Mouse (Mus musculus): ENCODE results near the gene Map3k4.
A peak's percentile ranks its signal among the peaks of the same experiment; 100 is the strongest.

Gene Map3k4

GRCm38 (mm10) chr17:12271805-12272204 lies 46.8 kb downstream of the Map3k4 start:
- no peak for DNase-seq (ENCODE audit: low read depth, low spot score)

GRCm38 (mm10) chr17:12268538-12268937 lies 50.1 kb downstream of the Map3k4 start:
- DNase-seq (ENCODE audit: low read depth, low spot score), result peak; percentile 42

GRCm38 (mm10) chr17:12268091-12268490 lies 50.5 kb downstream of the Map3k4 start:
- DNase-seq (ENCODE audit: low read depth, low spot score), result peak; percentile 34

- peak; percentile 86 for DNase-seq (ENCODE audit: low read depth, low spot score)
These were observed 52.3 kb downstream of the Map3k4 start for GRCm38 (mm10) chr17:12265969-12266925.

GRCm38 (mm10) chr17:12264293-12264692 lies 54.3 kb downstream of the Map3k4 start:
- DNase-seq (ENCODE audit: low read depth, low spot score), result no peak

GRCm38 (mm10) chr17:12263787-12264186 lies 54.8 kb downstream of the Map3k4 start:
- no peak for DNase-seq (ENCODE audit: low read depth, low spot score)

GRCm38 (mm10) chr17:12262851-12263250 lies 55.7 kb downstream of the Map3k4 start:
- DNase-seq (ENCODE audit: low read depth, low spot score), result no peak

GRCm38 (mm10) chr17:12261887-12262286 lies 56.7 kb downstream of the Map3k4 start:
- DNase-seq (ENCODE audit: low read depth, low spot score), result peak; percentile 37

GRCm38 (mm10) chr17:12261376-12261775 lies 57.2 kb downstream of the Map3k4 start:
- DNase-seq (ENCODE audit: low read depth, low spot score), result peak; percentile 70

- no peak for DNase-seq (ENCODE audit: low read depth, low spot score)
These were observed 58.6 kb downstream of the Map3k4 start for GRCm38 (mm10) chr17:12259957-12260356.

- DNase-seq (ENCODE audit: low read depth, low spot score), result no peak
These were observed 60.1 kb downstream of the Map3k4 start for GRCm38 (mm10) chr17:12258517-12258916.

- DNase-seq (ENCODE audit: low read depth, low spot score), result no peak
These were observed 62.5 kb downstream of the Map3k4 start for GRCm38 (mm10) chr17:12256142-12256541.

GRCm38 (mm10) chr17:12250581-12250980 lies 68.0 kb downstream of the Map3k4 start:
- no peak for DNase-seq (ENCODE audit: low read depth, low spot score)

GRCm38 (mm10) chr17:12249783-12250504 lies 68.7 kb downstream of the Map3k4 start:
- peak; percentile 44 for DNase-seq (ENCODE audit: low read depth, low spot score)

- no peak for DNase-seq (ENCODE audit: low read depth, low spot score)
These were observed 77.9 kb downstream of the Map3k4 start for GRCm38 (mm10) chr17:12240701-12241100.

GRCm38 (mm10) chr17:12232724-12233123 lies 85.9 kb downstream of the Map3k4 start:
- DNase-seq (ENCODE audit: low read depth, low spot score), result no peak

GRCm38 (mm10) chr17:12231087-12231486 lies 87.5 kb downstream of the Map3k4 start:
- no peak for DNase-seq (ENCODE audit: low read depth, low spot score)

GRCm38 (mm10) chr17:12230167-12230566 lies 88.4 kb downstream of the Map3k4 start:
- DNase-seq (ENCODE audit: low read depth, low spot score), result peak; percentile 86

GRCm38 (mm10) chr17:12229756-12230155 lies 88.8 kb downstream of the Map3k4 start:
- DNase-seq (ENCODE audit: low read depth, low spot score), result no peak

- DNase-seq (ENCODE audit: low read depth, low spot score), result peak; percentile 77
These were observed 90.1 kb downstream of the Map3k4 start for GRCm38 (mm10) chr17:12228471-12228870.

- DNase-seq (ENCODE audit: low read depth, low spot score), result no peak
These were observed 90.6 kb downstream of the Map3k4 start for GRCm38 (mm10) chr17:12228001-12228400.

- DNase-seq (ENCODE audit: low read depth, low spot score), result peak; percentile 71
These were observed 92.0 kb downstream of the Map3k4 start for GRCm38 (mm10) chr17:12226551-12226950.
